Mouse (Mus musculus): ENCODE measurements at regions not wholly inside any gene's neighbourhood (a gene's known extent, or its start where the extent isn't known, plus 50 kb on each side); places are given as distances from the start of the nearest gene placed in this dataset.
A peak's percentile ranks its signal among the peaks of the same experiment; 100 is the strongest.

- Histone ChIP-seq H3K27me3 (ENCODE audit: control insufficient read depth, insufficient read depth, low read length) (no peaks in the 10 kb centered on the region), H3K36me3 (ENCODE audit: control insufficient read depth, insufficient read depth, low read length) (no peaks in the 10 kb centered on the region), H3K4me3 (ENCODE audit: low read depth, low read length) (no peak overlapping the region), H3K27ac (ENCODE audit: low read depth, low read length) (no peak overlapping the region), H3K4me2 (replicated peaks; ENCODE audit: low read depth, low read length) (no peak overlapping the region), H3K9me3 (ENCODE audit: control insufficient read depth, low read length) (no peaks in the 10 kb centered on the region), H3K9ac (ENCODE audit: low read depth, low read length) (no peak overlapping the region), H3K4me1 (replicated peaks; ENCODE audit: control insufficient read depth, insufficient read depth, low read length) (peaks cover 4% of the 10 kb centered on the region)
- DNase-seq (ENCODE audit: low spot score): no peak
- ATAC-seq (ENCODE audit: low FRiP score): no peak
- WGBS: 70% methylated on average over 2 of the region's 2 CpGs
Measured at GRCm38 (mm10) chr17:9896964-9897363, 227.4 kb upstream of the Pabpc6 start.

- Histone ChIP-seq H3K4me1 (replicated peaks; ENCODE audit: control insufficient read depth, insufficient read depth, low read length) (peaks cover 4% of the 10 kb centered on the region), H3K4me3 (ENCODE audit: low read depth, low read length) (no peak overlapping the region), H3K9me3 (ENCODE audit: control insufficient read depth, low read length) (no peaks in the 10 kb centered on the region), H3K4me2 (replicated peaks; ENCODE audit: low read depth, low read length) (no peak overlapping the region), H3K9ac (ENCODE audit: low read depth, low read length) (no peak overlapping the region), H3K36me3 (ENCODE audit: control insufficient read depth, insufficient read depth, low read length) (no peaks in the 10 kb centered on the region), H3K27ac (ENCODE audit: low read depth, low read length) (no peak overlapping the region), H3K27me3 (ENCODE audit: control insufficient read depth, insufficient read depth, low read length) (no peaks in the 10 kb centered on the region)
- DNase-seq (ENCODE audit: low spot score) (no peak), ATAC-seq (ENCODE audit: low FRiP score) (no peak)
- 85% methylated on average over 7 of the region's 7 CpGs for WGBS
Measured at GRCm38 (mm10) chr17:9895686-9896082, 226.2 kb upstream of the Pabpc6 start.

- Histone ChIP-seq H3K4me3 (ENCODE audit: low read depth, low read length) (no peak overlapping the region), H3K27me3 (ENCODE audit: control insufficient read depth, insufficient read depth, low read length) (no peaks in the 10 kb centered on the region), H3K36me3 (ENCODE audit: control insufficient read depth, insufficient read depth, low read length) (no peaks in the 10 kb centered on the region), H3K9me3 (ENCODE audit: control insufficient read depth, low read length) (no peaks in the 10 kb centered on the region), H3K4me1 (replicated peaks; ENCODE audit: control insufficient read depth, insufficient read depth, low read length) (peaks cover 4% of the 10 kb centered on the region), H3K27ac (ENCODE audit: low read depth, low read length) (no peak overlapping the region), H3K4me2 (replicated peaks; ENCODE audit: low read depth, low read length) (no peak overlapping the region), H3K9ac (ENCODE audit: low read depth, low read length) (no peak overlapping the region)
- WGBS: 71% methylated on average over 19 of the region's 19 CpGs
- DNase-seq (ENCODE audit: low spot score): no peak
- ATAC-seq (ENCODE audit: low FRiP score): no peak
Measured at GRCm38 (mm10) chr17:9894828-9895685, 225.5 kb upstream of the Pabpc6 start.

- peaks cover 4% of the 10 kb centered on the region for H3K4me1 ChIP-seq (replicated peaks; ENCODE audit: control insufficient read depth, insufficient read depth, low read length)
- H3K9ac ChIP-seq (ENCODE audit: low read depth, low read length): no peak overlapping the region
- DNase-seq (ENCODE audit: low spot score) (peak; percentile 70), ATAC-seq (ENCODE audit: low FRiP score) (peak; percentile 22; the same call in 1 of the 2 replicates)
- no peak overlapping the region for H3K4me3 ChIP-seq (ENCODE audit: low read depth, low read length)
- H3K4me2 ChIP-seq (replicated peaks; ENCODE audit: low read depth, low read length): no peak overlapping the region
- H3K27me3 ChIP-seq (ENCODE audit: control insufficient read depth, insufficient read depth, low read length): no peaks in the 10 kb centered on the region
- WGBS: 49% methylated on average over 6 of the region's 6 CpGs
- H3K36me3 ChIP-seq (ENCODE audit: control insufficient read depth, insufficient read depth, low read length): no peaks in the 10 kb centered on the region
- no peaks in the 10 kb centered on the region for H3K9me3 ChIP-seq (ENCODE audit: control insufficient read depth, low read length)
- no peak overlapping the region for H3K27ac ChIP-seq (ENCODE audit: low read depth, low read length)
Measured at GRCm38 (mm10) chr17:9893966-9894365, 224.4 kb upstream of the Pabpc6 start.

GRCm38 (mm10) chr17:9892776-9893175 is 223.3 kb upstream of the Pabpc6 start:
- WGBS: 33% methylated on average over 5 of the region's 5 CpGs
- peaks cover 4% of the 10 kb centered on the region for H3K4me1 ChIP-seq (replicated peaks; ENCODE audit: control insufficient read depth, insufficient read depth, low read length)
- no peaks in the 10 kb centered on the region for H3K27me3 ChIP-seq (ENCODE audit: control insufficient read depth, insufficient read depth, low read length)
- H3K9ac ChIP-seq (ENCODE audit: low read depth, low read length): no peak overlapping the region
- DNase-seq (ENCODE audit: low spot score) (peak; percentile 38), ATAC-seq (ENCODE audit: low FRiP score) (no peak)
- H3K27ac ChIP-seq (ENCODE audit: low read depth, low read length): no peak overlapping the region
- no peak overlapping the region for H3K4me2 ChIP-seq (replicated peaks; ENCODE audit: low read depth, low read length)
- H3K4me3 ChIP-seq (ENCODE audit: low read depth, low read length): no peak overlapping the region
- no peaks in the 10 kb centered on the region for H3K9me3 ChIP-seq (ENCODE audit: control insufficient read depth, low read length)
- H3K36me3 ChIP-seq (ENCODE audit: control insufficient read depth, insufficient read depth, low read length): no peaks in the 10 kb centered on the region

- 77% methylated on average over 9 of the region's 9 CpGs for WGBS
Measured at GRCm38 (mm10) chr17:9892141-9892540, 222.6 kb upstream of the Pabpc6 start.

GRCm38 (mm10) chr17:9888494-9888893 is 219.0 kb upstream of the Pabpc6 start:
- no peaks in the 10 kb centered on the region; the same call in 1 of the 2 replicates for H3K4me1 ChIP-seq (replicated peaks; ENCODE audit: control insufficient read depth, insufficient read depth, low read length)
- 56% methylated on average over 4 of the region's 4 CpGs for WGBS
- H3K4me2 ChIP-seq (replicated peaks; ENCODE audit: low read depth, low read length): no peak overlapping the region
- no peak for DNase-seq (ENCODE audit: low spot score)
- H3K27me3 ChIP-seq (ENCODE audit: control insufficient read depth, insufficient read depth, low read length): no peaks in the 10 kb centered on the region
- H3K4me3 ChIP-seq (ENCODE audit: low read depth, low read length): no peak overlapping the region
- peak; percentile 45; the same call in 1 of the 2 replicates for ATAC-seq (ENCODE audit: low FRiP score)
- H3K9me3 ChIP-seq (ENCODE audit: control insufficient read depth, low read length): no peaks in the 10 kb centered on the region
- no peak overlapping the region for H3K9ac ChIP-seq (ENCODE audit: low read depth, low read length)
- H3K36me3 ChIP-seq (ENCODE audit: control insufficient read depth, insufficient read depth, low read length): no peaks in the 10 kb centered on the region
- no peak overlapping the region for H3K27ac ChIP-seq (ENCODE audit: low read depth, low read length)

More at GRCm38 (mm10) chr17:9892141-9892540, 222.6 kb upstream of the Pabpc6 start:
- Histone ChIP-seq H3K27ac (ENCODE audit: low read depth, low read length) (no peak overlapping the region), H3K9me3 (ENCODE audit: control insufficient read depth, low read length) (no peaks in the 10 kb centered on the region), H3K4me2 (replicated peaks; ENCODE audit: low read depth, low read length) (no peak overlapping the region), H3K36me3 (ENCODE audit: control insufficient read depth, insufficient read depth, low read length) (no peaks in the 10 kb centered on the region), H3K4me1 (replicated peaks; ENCODE audit: control insufficient read depth, insufficient read depth, low read length) (peaks cover 4% of the 10 kb centered on the region), H3K9ac (ENCODE audit: low read depth, low read length) (no peak overlapping the region), H3K27me3 (ENCODE audit: control insufficient read depth, insufficient read depth, low read length) (no peaks in the 10 kb centered on the region), H3K4me3 (ENCODE audit: low read depth, low read length) (no peak overlapping the region)
- DNase-seq (ENCODE audit: low spot score): no peak
- ATAC-seq (ENCODE audit: low FRiP score): no peak

GRCm38 (mm10) chr17:9885110-9885509 is 215.6 kb upstream of the Pabpc6 start:
- no peak overlapping the region for H3K4me2 ChIP-seq (replicated peaks; ENCODE audit: low read depth, low read length)
- H3K27ac ChIP-seq (ENCODE audit: low read depth, low read length): peak overlapping the region; percentile 2; the same call in 1 of the 2 replicates
- H3K9me3 ChIP-seq (ENCODE audit: control insufficient read depth, low read length): no peaks in the 10 kb centered on the region
- DNase-seq (ENCODE audit: low spot score) (peak; percentile 41), ATAC-seq (ENCODE audit: low FRiP score) (no peak)
- H3K4me3 ChIP-seq (ENCODE audit: low read depth, low read length): no peak overlapping the region
- no peak overlapping the region for H3K9ac ChIP-seq (ENCODE audit: low read depth, low read length)
- H3K4me1 ChIP-seq (replicated peaks; ENCODE audit: control insufficient read depth, insufficient read depth, low read length): no peaks in the 10 kb centered on the region; the same call in 1 of the 2 replicates
- H3K36me3 ChIP-seq (ENCODE audit: control insufficient read depth, insufficient read depth, low read length): no peaks in the 10 kb centered on the region
- H3K27me3 ChIP-seq (ENCODE audit: control insufficient read depth, insufficient read depth, low read length): no peaks in the 10 kb centered on the region
- WGBS: 54% methylated on average over 7 of the region's 7 CpGs
